Mouse (Mus musculus) forebrain, embryonic 11.5 days (tissue): ENCODE results near the gene Sox10. TPM values are rescaled to one million over a fixed set of nuclear protein-coding genes. Genes with fewer than 3 reads are reported as not detected.
A peak's percentile ranks its signal among the peaks of the same experiment; 100 is the strongest.

ENCODE experiments used
- ATAC-seq: fragments of 200-750 bp; cut with Nextera tagmentation; replicated peaks from 2 replicates; pipeline ENCODE4 v1.8.0; 2017; ENCODE audit warnings: moderate TSS enrichment; ENCODE audit not compliant: low FRiP score
- DNase-seq: peaks from one replicate; pipeline ENCODE4 v3.0.0-alpha.2; 2017; ENCODE audit warnings: low spot score
- H3K27ac ChIP-seq: fragments of 300-500 bp; sonication (generic); 2 replicates; pipeline ENCODE4 v1.5.1; 2014; ENCODE audit warnings: low read depth, low read length
- H3K27me3 ChIP-seq: fragments of 300-500 bp; sonication (generic); 2 replicates; pipeline ENCODE4 v1.6.1; 2014; ENCODE audit warnings: mild to moderate bottlenecking, low read length, mixed read lengths; ENCODE audit not compliant: control insufficient read depth, insufficient read depth
- H3K36me3 ChIP-seq: fragments of 300-500 bp; sonication (generic); 2 replicates; pipeline ENCODE4 v1.6.1; 2014; ENCODE audit warnings: mild to moderate bottlenecking, low read length, moderate library complexity, mixed read lengths; ENCODE audit not compliant: control insufficient read depth, insufficient read depth
- H3K4me1 ChIP-seq: fragments of 300-500 bp; sonication (generic); replicated peaks from 2 replicates; pipeline ENCODE4 v1.6.1; 2014; ENCODE audit warnings: low read length, mixed read lengths; ENCODE audit not compliant: control insufficient read depth, insufficient read depth
- H3K4me2 ChIP-seq: fragments of 300-500 bp; sonication (generic); 2 replicates; pipeline ENCODE4 v1.6.1; 2014; ENCODE audit warnings: low read depth, mild to moderate bottlenecking, low read length, moderate library complexity, mixed read lengths; ENCODE audit not compliant: severe bottlenecking
- H3K4me3 ChIP-seq: fragments of 300-500 bp; sonication (generic); 2 replicates; pipeline ENCODE4 v1.5.1; 2014; ENCODE audit warnings: low read depth, low read length
- H3K9ac ChIP-seq: fragments of 300-500 bp; sonication (generic); 2 replicates; pipeline ENCODE4 v1.6.1; 2014; ENCODE audit warnings: low read length
- H3K9me3 ChIP-seq: fragments of 300-500 bp; sonication (generic); 2 replicates; pipeline ENCODE4 v1.6.1; 2016; ENCODE audit warnings: low read length, mixed read lengths; ENCODE audit not compliant: control insufficient read depth
- WGBS: fragments of 180-500 bp; shearing (Covaris S2); extraction: QIAGEN DNeasy Blood & Tissue Kit; methylation state at CpG from one replicate; pipeline ENCODE4 v1.1.7; 2014; 5-methylcytosine and 5-hydroxymethylcytosine counted together
- polyA plus RNA-seq: library from polyadenylated mRNA; unstranded; fragments of >200 nt; fragmentation: Nextera tagmentation; extraction: Ambion mirVana; gene quantifications from 2 replicates; pipeline ENCODE4 v1.2.1, GENCODE M21; 2014

The Sox10 gene
- polyA plus RNA-seq, 1 experiment from 2014 or later, result 1.3 TPM

GRCm38 (mm10) chr15:79126217-79126932, 38.7 kb downstream of the Sox10 start:
- Histone ChIP-seq H3K4me1 (no peaks in the 10 kb centered on the region), H3K9ac (no peak overlapping the region), H3K4me2 (no peak overlapping the region), H3K9me3 (no peaks in the 10 kb centered on the region), H3K27me3 (no peaks in the 10 kb centered on the region), H3K27ac (no peak overlapping the region), H3K36me3 (no peaks in the 10 kb centered on the region; the same call in none of the 2 replicates), H3K4me3 (no peak overlapping the region)
- no peak for ATAC-seq
- WGBS, result 82% methylated on average over 13 of the region's 13 CpGs
- DNase-seq, result peak; percentile 74

GRCm38 (mm10) chr15:79124331-79124875, 40.6 kb downstream of the Sox10 start:
- H3K4me2 ChIP-seq, result no peak overlapping the region
- no peak for ATAC-seq
- no peak overlapping the region for H3K4me3 ChIP-seq
- H3K36me3 ChIP-seq, result no peaks in the 10 kb centered on the region; the same call in none of the 2 replicates
- no peak overlapping the region for H3K9ac ChIP-seq
- no peaks in the 10 kb centered on the region for H3K27me3 ChIP-seq
- H3K4me1 ChIP-seq, result no peaks in the 10 kb centered on the region
- no peak overlapping the region for H3K27ac ChIP-seq
- whole genome bisulfite sequencing, result 79% methylated on average over 10 of the region's 10 CpGs
- H3K9me3 ChIP-seq, result no peaks in the 10 kb centered on the region
- no peak for DNase-seq

GRCm38 (mm10) chr15:79123751-79124150, 41.3 kb downstream of the Sox10 start:
- no peaks in the 10 kb centered on the region; the same call in none of the 2 replicates for H3K36me3 ChIP-seq
- ATAC-seq (no peak), DNase-seq (no peak)
- no peak overlapping the region for H3K9ac ChIP-seq
- 89% methylated on average over 6 of the region's 6 CpGs for WGBS
- H3K9me3 ChIP-seq, result no peaks in the 10 kb centered on the region
- H3K27ac ChIP-seq, result no peak overlapping the region
- H3K4me3 ChIP-seq, result no peak overlapping the region
- H3K4me1 ChIP-seq, result no peaks in the 10 kb centered on the region
- no peaks in the 10 kb centered on the region for H3K27me3 ChIP-seq
- no peak overlapping the region for H3K4me2 ChIP-seq

- Histone ChIP-seq H3K9me3 (no peaks in the 10 kb centered on the region), H3K27ac (no peak overlapping the region), H3K36me3 (no peaks in the 10 kb centered on the region; the same call in 1 of the 2 replicates), H3K4me1 (no peaks in the 10 kb centered on the region), H3K4me2 (no peak overlapping the region), H3K27me3 (no peaks in the 10 kb centered on the region), H3K4me3 (no peak overlapping the region), H3K9ac (no peak overlapping the region)
- DNase-seq (no peak), ATAC-seq (no peak)
- WGBS, result 84% methylated on average over 13 of the region's 13 CpGs
Observed at GRCm38 (mm10) chr15:79122546-79122945, 42.5 kb downstream of the Sox10 start.

- no peaks in the 10 kb centered on the region for H3K4me1 ChIP-seq
- WGBS, result 90% methylated on average over 4 of the region's 4 CpGs
- no peaks in the 10 kb centered on the region for H3K9me3 ChIP-seq
- no peaks in the 10 kb centered on the region for H3K36me3 ChIP-seq
- DNase-seq, result no peak
- no peak overlapping the region for H3K4me3 ChIP-seq
- no peaks in the 10 kb centered on the region for H3K27me3 ChIP-seq
- no peak overlapping the region for H3K9ac ChIP-seq
- ATAC-seq, result no peak
- no peak overlapping the region for H3K4me2 ChIP-seq
- H3K27ac ChIP-seq, result no peak overlapping the region
Observed at GRCm38 (mm10) chr15:79122119-79122518, 42.9 kb downstream of the Sox10 start.

GRCm38 (mm10) chr15:79119491-79119890, 45.5 kb downstream of the Sox10 start:
- Histone ChIP-seq H3K4me2 (no peak overlapping the region), H3K4me1 (no peaks in the 10 kb centered on the region), H3K9me3 (no peaks in the 10 kb centered on the region), H3K27me3 (no peaks in the 10 kb centered on the region), H3K4me3 (no peak overlapping the region), H3K36me3 (no peaks in the 10 kb centered on the region), H3K9ac (no peak overlapping the region), H3K27ac (no peak overlapping the region)
- DNase-seq (no peak), ATAC-seq (no peak)
- 85% methylated on average over 9 of the region's 9 CpGs for WGBS

GRCm38 (mm10) chr15:79115276-79115675, 49.8 kb downstream of the Sox10 start:
- DNase-seq (no peak), ATAC-seq (no peak)
- H3K36me3 ChIP-seq, result no peaks in the 10 kb centered on the region
- no peak overlapping the region for H3K4me3 ChIP-seq
- no peaks in the 10 kb centered on the region for H3K9me3 ChIP-seq
- no peak overlapping the region for H3K9ac ChIP-seq
- no peaks in the 10 kb centered on the region; the same call in 1 of the 2 replicates for H3K27me3 ChIP-seq
- 72% methylated on average over 5 of the region's 5 CpGs for WGBS
- H3K4me1 ChIP-seq, result no peaks in the 10 kb centered on the region; the same call in 1 of the 2 replicates
- no peak overlapping the region for H3K27ac ChIP-seq
- no peak overlapping the region for H3K4me2 ChIP-seq

GRCm38 (mm10) chr15:79111774-79112173, 53.3 kb downstream of the Sox10 start:
- ATAC-seq, result no peak
- H3K9me3 ChIP-seq, result no peaks in the 10 kb centered on the region
- H3K27ac ChIP-seq, result no peak overlapping the region
- WGBS, result 96% methylated on average over 4 of the region's 4 CpGs
- no peak overlapping the region for H3K4me3 ChIP-seq
- peaks cover 9% of the 10 kb centered on the region; the same call in 1 of the 2 replicates for H3K4me1 ChIP-seq
- no peak for DNase-seq
- H3K4me2 ChIP-seq, result no peak overlapping the region
- peaks cover 3% of the 10 kb centered on the region for H3K27me3 ChIP-seq
- H3K36me3 ChIP-seq, result no peaks in the 10 kb centered on the region
- no peak overlapping the region for H3K9ac ChIP-seq

GRCm38 (mm10) chr15:79110528-79110927, 54.5 kb downstream of the Sox10 start:
- no peaks in the 10 kb centered on the region for H3K36me3 ChIP-seq
- peaks cover 9% of the 10 kb centered on the region; the same call in 1 of the 2 replicates for H3K4me1 ChIP-seq
- H3K4me3 ChIP-seq, result no peak overlapping the region
- 73% methylated on average over 2 of the region's 2 CpGs for WGBS
- H3K27ac ChIP-seq, result no peak overlapping the region
- H3K9ac ChIP-seq, result no peak overlapping the region
- peaks cover 3% of the 10 kb centered on the region for H3K27me3 ChIP-seq
- 0 out of 2 replicates have a peak overlapping the region, but pooled peaks have one; percentile 96 for H3K4me2 ChIP-seq
- H3K9me3 ChIP-seq, result no peaks in the 10 kb centered on the region
- DNase-seq, result no peak
- no peak for ATAC-seq
